Mouse (Mus musculus): ENCODE data around the gene Aen.
A peak's percentile ranks its signal among the peaks of the same experiment; 100 is the strongest.

Gene Aen

DNA sequence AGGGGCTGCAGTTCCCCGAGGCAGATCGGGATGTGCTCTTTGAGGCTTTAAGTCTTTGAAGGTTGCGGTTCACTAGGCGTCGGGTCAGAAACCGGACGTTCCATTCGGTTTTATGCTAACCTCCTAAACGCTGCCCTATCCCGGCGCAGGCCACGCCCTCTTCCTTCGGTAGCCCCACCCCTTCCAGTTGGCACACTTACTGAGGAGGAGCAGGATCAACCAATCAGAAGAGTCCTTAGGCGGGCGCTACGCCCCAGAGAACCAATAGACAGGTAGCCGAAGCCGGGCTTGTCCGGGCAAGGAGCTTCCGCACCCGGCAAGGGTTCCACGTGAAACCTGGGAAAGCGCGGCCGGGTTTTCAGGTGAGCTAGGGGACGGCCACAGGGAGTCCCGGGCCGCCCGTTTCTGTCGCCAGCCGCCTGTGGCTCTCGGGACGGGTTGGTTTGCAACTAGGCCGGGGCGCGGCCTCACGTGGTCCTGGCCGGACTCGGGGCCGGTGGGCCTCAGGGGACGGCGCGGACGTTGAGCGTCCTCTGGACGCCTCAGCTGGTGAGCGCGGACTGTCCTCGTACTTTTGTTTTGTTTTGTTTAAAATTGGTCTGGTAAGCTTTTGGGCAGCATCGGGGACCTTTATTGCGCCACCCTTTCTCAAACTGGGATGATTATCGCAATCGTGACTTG, at the start of gene Aen:
Gene Aen (plus strand): TSS at position 202 of the 681 bp plus-strand sequence.
- peak; percentile 98 to 99 for DNase-seq

GRCm38 (mm10) chr7:78846066-78846716, 49.5 kb upstream of the Aen start:
- peak; percentile 8 to 15 for DNase-seq

GRCm38 (mm10) chr7:78846737-78847434, 48.8 kb upstream of the Aen start, which contains the start of gene Det1:
Gene Det1, minus strand, starts transcription at chr7:78847263.
- DNase-seq = peak; percentile 92 to 93

DNA sequence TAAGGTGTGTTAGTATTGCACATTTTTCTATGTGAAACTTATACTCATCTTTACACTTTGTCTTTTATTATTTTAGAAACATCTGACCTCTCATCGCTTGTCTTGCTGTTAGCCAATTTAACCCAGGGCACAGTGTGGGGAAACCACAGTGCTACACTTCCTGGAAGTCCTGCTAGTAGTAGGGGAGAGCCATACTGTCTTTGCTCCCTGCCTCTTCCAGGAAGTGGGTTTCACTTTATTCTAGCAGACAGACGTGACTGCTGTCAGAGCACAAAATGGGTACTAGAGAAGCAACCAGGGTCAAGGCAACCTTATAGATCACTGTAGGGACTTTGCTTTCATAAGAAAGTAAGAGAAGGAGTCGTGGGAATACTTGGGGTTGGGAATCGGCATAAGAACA, 41.6 kb upstream of the Aen start:
- DNase-seq = no peak

DNA sequence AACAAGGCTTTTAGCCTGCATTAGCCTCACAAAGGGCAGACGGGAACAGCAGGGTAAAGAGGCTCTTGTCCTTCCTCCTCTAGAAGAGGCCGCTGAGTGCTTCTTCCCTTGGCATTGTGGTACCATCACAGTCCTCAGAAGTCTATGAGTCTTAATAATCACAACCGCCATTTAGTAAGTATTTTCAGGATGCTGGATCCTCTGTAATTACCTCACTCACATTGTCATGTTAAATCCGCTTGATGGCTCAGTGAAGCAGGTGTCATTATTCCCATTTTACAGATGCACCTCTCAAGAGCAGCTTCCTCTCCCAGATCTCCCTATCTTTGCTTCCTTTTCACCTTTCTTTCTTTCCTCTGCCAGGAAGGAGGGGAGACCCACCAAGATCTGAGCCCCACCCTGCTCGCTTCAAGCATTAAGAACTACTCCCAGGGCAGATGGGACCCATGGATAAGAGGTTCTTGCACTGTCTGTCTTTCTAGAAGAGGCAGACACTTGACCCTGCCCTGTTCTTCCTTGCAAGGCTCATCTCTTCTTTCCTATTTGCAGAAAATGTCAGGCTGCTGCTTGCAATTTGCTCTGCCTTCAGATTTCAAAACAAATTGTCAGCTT, 40.5 kb upstream of the Aen start:
- no peak for DNase-seq

GRCm38 (mm10) chr7:78863796-78864445, 31.7 kb upstream of the Aen start:
- no peak for DNase-seq

DNA sequence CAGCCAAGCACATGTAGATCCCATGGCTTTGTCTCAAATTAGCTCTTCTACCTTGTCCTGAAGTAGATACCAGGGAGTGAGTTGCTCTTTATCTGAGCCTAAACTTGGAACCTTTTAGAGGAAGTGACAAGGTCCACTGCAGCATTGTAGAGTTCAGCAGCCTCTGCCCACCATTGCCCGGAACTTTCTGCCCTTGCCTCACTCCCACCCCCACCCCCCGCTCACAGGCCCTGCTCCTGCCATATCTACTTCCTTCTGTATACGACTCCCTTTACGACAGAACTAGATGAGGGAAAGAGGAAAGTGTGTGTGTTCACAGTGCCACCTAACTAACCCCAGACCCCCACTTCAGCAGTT, 31.2 kb upstream of the Aen start:
- no peak for DNase-seq

DNA sequence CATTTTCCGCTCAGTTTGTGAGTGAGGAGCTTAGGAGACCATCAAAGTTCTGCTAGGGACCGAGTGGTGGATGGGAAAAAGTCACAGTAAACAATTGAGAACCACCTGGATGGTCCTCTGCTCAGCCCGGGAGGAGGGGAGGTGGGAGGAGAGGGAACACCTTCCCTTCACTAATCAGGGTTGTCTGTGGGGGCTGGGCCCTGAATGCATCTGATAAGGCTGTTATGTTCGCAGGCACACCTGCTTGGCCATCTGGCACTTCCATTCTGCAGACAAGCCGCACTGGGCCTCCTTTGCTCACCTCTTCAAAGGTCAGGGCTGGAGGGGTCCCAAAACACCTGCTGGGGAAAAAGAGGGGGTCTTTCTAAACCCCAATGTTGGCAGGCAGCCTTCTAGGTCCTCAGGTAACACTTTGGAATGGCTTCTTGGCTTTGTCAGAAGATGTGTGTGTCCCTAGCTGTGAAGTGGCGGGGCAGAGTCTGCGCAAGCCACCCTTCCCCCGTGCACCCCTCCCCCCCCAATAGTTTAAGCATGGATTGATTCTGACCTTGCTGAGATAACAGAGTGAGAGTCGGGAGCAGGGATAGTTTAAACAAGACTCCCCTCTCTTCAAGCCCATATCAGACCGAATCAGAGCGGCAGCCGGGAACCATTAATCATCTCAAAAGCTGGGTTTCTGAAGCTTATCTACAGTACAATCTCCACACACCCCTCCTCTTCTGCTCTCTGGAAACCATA, 30.3 kb upstream of the Aen start:
- DNase-seq = no peak

GRCm38 (mm10) chr7:78868731-78869130, 26.9 kb upstream of the Aen start:
- DNase-seq = no peak

DNA sequence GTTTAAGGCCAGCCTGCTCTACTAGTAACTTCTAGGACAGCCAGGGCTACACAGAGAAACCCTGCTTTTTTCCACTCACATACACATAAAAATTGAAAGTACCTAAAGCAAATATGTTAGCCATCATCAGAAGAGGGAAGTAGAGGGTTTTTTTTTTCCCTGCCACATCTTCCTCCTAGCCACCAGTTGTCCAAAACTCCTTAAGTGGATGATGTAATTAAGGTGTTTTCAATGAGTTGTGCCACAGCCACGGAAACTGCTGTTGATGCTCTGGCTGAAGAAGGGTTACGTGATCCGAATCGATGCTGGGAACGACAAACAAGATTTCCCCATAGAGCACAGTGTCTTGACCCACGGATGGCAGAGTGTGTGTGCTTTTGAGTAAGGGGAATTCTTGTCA, 23.3 kb upstream of the Aen start:
- DNase-seq = no peak

DNA sequence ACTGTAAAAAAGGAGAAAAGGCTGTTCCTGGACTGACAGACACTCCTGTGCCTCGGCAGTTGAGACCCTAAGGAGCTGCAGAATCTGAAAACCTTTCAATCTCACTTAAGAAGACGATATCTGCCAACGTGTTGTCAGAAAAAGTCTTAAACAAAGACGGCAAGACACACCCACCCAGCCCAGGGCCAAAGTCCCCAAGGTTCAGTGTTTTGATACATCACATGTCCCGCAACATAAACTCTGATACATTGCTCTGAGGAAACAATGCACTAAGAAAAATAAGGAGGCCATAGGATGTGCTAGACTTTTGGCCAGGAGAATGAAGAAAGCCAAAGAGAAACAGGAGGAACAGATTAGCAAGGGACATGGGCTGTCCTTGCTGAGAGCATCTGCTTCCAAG, 22.8 kb upstream of the Aen start:
- DNase-seq = no peak

DNA sequence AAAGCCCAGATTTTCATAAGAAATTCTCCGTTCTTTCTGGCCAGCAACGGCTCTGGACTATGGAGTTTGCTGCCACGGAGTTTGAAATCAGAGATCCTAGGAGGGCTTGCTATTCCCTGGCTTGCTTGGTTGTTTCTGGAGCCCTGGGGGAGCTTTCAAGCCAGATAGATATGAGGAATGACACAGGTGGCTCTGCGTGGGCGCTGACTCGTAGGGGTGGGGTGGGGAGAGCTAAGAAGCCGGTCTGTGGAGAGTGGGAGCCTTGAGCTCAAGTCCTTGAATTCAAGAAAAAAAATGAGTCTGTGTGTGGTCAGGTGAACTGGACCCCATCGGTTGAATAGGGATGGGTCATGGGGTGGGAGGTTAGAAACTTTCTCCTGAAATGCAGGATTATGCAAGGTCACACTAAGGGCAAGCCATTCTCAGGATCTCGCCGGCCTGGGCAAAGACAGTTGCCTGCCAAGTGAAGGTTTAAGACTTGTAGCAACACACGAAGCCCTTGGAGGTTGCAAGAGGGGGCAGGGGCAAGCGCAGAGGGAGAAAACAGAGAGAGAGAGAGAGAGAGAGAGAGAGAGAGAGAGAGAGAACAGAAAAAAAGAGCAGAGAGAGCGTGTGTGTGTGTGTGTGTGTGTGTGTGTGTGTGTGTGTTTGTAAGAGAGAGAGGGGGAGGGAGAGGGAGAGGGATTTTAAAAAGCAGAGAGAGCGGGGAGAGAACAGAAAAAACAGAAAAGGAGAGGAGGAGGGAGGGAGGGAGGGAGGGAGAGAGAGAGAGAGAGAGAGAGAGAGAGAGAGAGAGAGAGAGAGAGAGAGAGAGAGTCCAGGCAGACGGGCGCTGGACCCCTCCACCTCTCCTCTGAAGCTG, 13.8 kb upstream of the Aen start:
- DNase-seq = no peak

- DNase-seq = peak; percentile 6 to 7
Measured at GRCm38 (mm10) chr7:78882469-78882837, 13.2 kb upstream of the Aen start.

DNA sequence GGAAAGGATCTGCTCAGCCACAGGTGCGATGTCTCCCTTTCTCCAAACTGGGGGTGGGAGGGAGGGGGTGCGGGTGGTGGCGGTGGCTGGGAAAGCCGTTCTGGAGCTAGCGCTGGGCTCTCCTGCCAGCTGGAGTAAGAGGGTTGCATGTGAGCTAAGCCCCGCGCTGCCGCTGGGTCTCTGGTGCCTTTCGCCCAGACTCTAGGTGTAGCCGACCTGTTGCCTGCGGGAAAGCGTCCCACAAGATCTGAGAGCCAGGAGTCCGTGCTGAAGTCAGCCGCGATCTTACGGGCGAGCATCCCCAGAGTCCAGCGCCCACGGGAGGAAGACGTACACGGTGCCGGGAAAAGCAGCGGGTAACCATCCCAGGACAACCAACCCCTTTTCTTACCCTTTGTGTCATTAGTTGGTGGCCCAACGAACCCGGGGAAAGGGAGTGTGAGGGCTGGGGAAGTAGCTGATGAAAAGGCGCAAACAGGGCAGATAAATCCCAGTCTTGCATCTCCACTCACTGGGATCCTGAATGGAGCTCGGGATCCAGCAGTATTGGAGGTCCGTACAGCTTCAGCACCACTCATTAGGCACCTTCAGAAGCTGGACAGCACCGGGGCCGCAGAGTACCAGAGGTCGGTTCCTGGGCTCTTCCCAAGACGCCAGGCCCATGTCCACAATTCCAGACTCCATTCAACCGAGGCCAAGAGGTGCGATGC, 12.5 kb upstream of the Aen start:
- DNase-seq = no peak

DNA sequence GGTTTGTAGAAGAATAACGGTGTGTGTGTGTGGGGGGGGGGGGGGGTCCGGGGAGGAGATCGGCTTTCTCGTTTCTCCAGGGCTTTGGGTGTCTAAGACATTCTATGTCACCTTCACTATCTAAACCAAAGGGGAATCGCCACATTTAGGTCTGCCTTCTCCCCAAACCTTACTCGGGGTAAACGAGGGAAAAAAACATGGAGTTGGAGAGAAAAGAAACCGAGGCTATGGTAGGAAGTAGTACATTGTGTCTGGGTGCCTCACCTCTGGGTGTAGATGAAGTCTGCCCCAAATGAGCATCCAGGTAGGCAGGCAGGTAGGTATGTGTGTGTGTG, 12.0 kb upstream of the Aen start:
- no peak for DNase-seq

DNA sequence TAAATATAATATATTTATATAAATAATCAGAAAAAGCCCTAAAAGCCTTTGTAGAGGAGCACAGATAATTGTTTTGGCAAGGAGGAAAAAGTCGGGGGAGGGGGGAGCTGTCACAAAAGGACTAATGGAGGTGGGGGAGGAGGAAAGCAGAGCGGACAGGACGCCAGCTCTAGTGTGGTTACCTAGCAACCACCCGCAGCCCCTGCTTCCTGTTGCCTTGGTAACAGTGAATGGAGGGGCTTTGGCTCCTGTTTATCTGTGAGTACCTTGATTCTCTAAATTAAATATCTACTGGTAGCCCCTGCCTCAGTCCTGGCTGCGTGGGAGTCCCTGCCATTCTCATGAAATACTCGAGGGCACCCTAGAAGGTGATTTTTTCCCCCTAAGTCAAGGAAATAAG, 11.5 kb upstream of the Aen start:
- DNase-seq = no peak

- DNase-seq = no peak
Measured at GRCm38 (mm10) chr7:78885404-78885803, 10.2 kb upstream of the Aen start.

- no peak for DNase-seq
Measured at GRCm38 (mm10) chr7:78886496-78886895, 9.2 kb upstream of the Aen start.

DNA sequence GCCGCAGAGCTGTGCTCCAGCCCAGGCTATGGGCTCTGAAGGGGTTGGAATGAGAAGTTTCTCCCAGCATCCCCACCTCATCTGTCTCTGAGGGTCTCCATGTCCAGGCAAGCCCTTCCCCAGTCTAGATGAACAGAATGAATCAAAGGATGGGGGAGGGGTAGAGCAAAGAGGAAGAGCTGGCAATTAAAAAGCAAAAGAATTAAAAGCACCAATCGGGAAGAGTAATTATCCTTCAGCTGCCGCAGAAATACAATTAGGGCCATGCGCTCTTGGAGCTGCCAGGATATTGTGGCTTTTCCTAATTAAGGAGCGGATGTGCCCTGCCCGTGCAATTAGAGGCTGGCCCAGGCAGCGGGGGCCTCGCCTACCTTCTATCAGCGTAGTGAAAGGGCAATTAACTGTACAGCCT, 8.2 kb upstream of the Aen start:
- DNase-seq = no peak

DNA sequence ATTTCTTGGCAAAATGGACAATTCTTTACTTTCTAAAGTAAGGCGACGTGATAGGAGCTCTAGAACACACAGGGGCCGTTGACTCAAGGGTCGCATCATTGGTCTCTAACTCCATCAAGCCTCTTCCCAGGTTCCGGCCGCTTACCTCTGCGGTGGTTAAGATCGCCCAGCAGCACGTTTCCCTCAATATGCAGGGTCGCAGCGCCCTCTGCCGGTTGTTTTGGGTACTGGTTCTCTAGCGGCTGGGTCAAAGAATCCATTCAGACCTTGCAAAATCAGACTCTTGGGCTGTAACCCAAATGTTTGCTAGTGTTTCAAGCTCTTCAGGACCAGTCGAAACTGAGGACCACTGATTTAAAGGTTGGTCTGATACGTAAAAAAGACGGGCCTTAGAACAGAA, 5.0 kb upstream of the Aen start:
- peak; percentile 90 for DNase-seq

- DNase-seq = no peak
Measured at GRCm38 (mm10) chr7:78893917-78894316, 1.7 kb upstream of the Aen start.

Measured in B cell, adult 2 months (primary cell).